In the genomic region with DNA sequence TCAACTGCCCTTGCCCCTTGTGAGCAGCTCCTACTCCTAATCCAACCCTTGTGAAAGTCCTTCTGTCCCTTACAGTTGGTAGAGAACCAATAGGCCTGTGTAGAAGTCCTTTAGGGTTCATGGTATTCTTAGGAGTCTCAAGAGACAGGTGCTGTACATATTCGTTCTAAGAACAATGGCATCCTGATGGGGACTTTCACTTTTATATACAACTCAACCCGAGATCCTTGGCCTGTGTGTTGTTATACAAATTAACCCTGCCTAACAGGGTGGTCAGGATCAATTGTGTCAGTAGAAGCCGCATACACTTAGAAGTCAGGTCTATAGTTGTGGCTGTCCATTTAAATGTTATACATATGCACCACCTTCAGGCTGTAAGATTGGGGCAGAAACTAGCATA, we compare ENCODE assay signal across 16 mouse cellular contexts.
"Had no signal": no experiment of that assay in that cellular context is flagged by ENCODE, and none has a peak within 500 bp of the region (broad histone marks: within the 10 kb centered on the region; RNA-seq: fewer than 3 reads in every experiment).

No protein-coding gene starts in this region.

- H3K36me3 ChIP-seq: midbrain, embryonic 13.5 days; midbrain, embryonic 15.5 days; neural tube, embryonic 12.5 days had no signal

- H3K4me3 ChIP-seq: megakaryocyte, embryonic 14.5 days; midbrain, embryonic 13.5 days; midbrain, embryonic 15.5 days; neural tube, embryonic 12.5 days had no signal

- H3K9me3 ChIP-seq: midbrain, embryonic 13.5 days; midbrain, embryonic 15.5 days; neural tube, embryonic 12.5 days had no signal

- H3K9ac ChIP-seq: lung, embryonic 14.5 days; midbrain, embryonic 13.5 days; midbrain, embryonic 15.5 days; neural tube, embryonic 12.5 days had no signal

- H3K4me2 ChIP-seq: lung, embryonic 14.5 days; midbrain, embryonic 11.5 days; midbrain, embryonic 13.5 days; midbrain, embryonic 15.5 days; neural tube, embryonic 12.5 days had no signal

- H3K4me1 ChIP-seq: megakaryocyte, embryonic 14.5 days; midbrain, embryonic 13.5 days; midbrain, embryonic 15.5 days; neural tube, embryonic 12.5 days had no signal

- H3K27ac ChIP-seq: macrophage; midbrain, embryonic 13.5 days; midbrain, embryonic 15.5 days; neural tube, embryonic 12.5 days had no signal

- DNase-seq: lung, adult 18-20 months; lung, embryonic 14.5 days; lung, postnatal 14 days; lung, postnatal 36 days; right cerebral cortex, postnatal 14 days; right cerebral cortex, postnatal 4 days; spleen, adult 18-20 months; thymus, adult 18-20 months; thymus, postnatal 14 days; thymus, postnatal 36 days had no signal

- H3K27me3 ChIP-seq: megakaryocyte, embryonic 14.5 days; midbrain, embryonic 13.5 days; midbrain, embryonic 15.5 days; neural tube, embryonic 12.5 days had no signal
